Mouse (Mus musculus) ZHBTc4 (cell line): ENCODE data around the gene Grid1.
A peak's percentile ranks its signal among the peaks of the same experiment; 100 is the strongest.

ENCODE experiments used
- DNase-seq: peaks from one replicate; pipeline ENCODE4 v3.0.0-alpha.2; 2011; ENCODE audit warnings: low read depth, low spot score

The Grid1 gene

GRCm38 (mm10) chr14:34819919-34820652 is at the start of gene Grid1:
Gene Grid1, plus strand, starts transcription at chr14:34820108.
- peak; percentile 67 for DNase-seq

- peak; percentile 69 for DNase-seq
Observed at GRCm38 (mm10) chr14:34770467-34770866, 49.4 kb upstream of the Grid1 start.

- DNase-seq = peak; percentile 49
Observed at GRCm38 (mm10) chr14:34771601-34772000, 48.3 kb upstream of the Grid1 start.

- DNase-seq = no peak
Observed at GRCm38 (mm10) chr14:34772132-34772531, 47.8 kb upstream of the Grid1 start.

GRCm38 (mm10) chr14:34773681-34774080 is 46.2 kb upstream of the Grid1 start:
- DNase-seq = peak; percentile 86

- peak; percentile 82 for DNase-seq
Observed at GRCm38 (mm10) chr14:34774231-34774630, 45.7 kb upstream of the Grid1 start.

- peak; percentile 44 for DNase-seq
Observed at GRCm38 (mm10) chr14:34776719-34777385, 43.1 kb upstream of the Grid1 start.

GRCm38 (mm10) chr14:34777810-34778209 is 42.1 kb upstream of the Grid1 start:
- peak; percentile 86 for DNase-seq

- DNase-seq = no peak
Observed at GRCm38 (mm10) chr14:34778760-34779159, 41.1 kb upstream of the Grid1 start.

GRCm38 (mm10) chr14:34793406-34794037 is 26.4 kb upstream of the Grid1 start:
- DNase-seq = no peak

- DNase-seq = peak; percentile 91
Observed at GRCm38 (mm10) chr14:34810763-34811489, 9.0 kb upstream of the Grid1 start.

- DNase-seq = no peak
Observed at GRCm38 (mm10) chr14:34811490-34811808, 8.5 kb upstream of the Grid1 start.

GRCm38 (mm10) chr14:34816301-34816700 is 3.6 kb upstream of the Grid1 start:
- peak; percentile 69 for DNase-seq

- no peak for DNase-seq
Observed at GRCm38 (mm10) chr14:34818387-34818980, 1.4 kb upstream of the Grid1 start.

- peak; percentile 83 for DNase-seq
Observed at GRCm38 (mm10) chr14:34819121-34819918, 588 bp upstream of the Grid1 start.

GRCm38 (mm10) chr14:34820653-34821005 is 721 bp downstream of the Grid1 start:
- no peak for DNase-seq

GRCm38 (mm10) chr14:34821131-34821790 is 1.4 kb downstream of the Grid1 start:
- no peak for DNase-seq

- peak; percentile 90 for DNase-seq
Observed at GRCm38 (mm10) chr14:34823136-34823535, 3.2 kb downstream of the Grid1 start.

GRCm38 (mm10) chr14:34824186-34824585 is 4.3 kb downstream of the Grid1 start:
- peak; percentile 50 for DNase-seq

GRCm38 (mm10) chr14:34825902-34826301 is 6.0 kb downstream of the Grid1 start:
- no peak for DNase-seq
